Mouse (Mus musculus): ENCODE results near the gene Npl.
A peak's percentile ranks its signal among the peaks of the same experiment; 100 is the strongest.

The Npl gene

GRCm38 (mm10) chr1:153549536-153550199 lies at the start of gene Npl:
Gene Npl (minus strand): TSS chr1:153550045.
- no peak for DNase-seq (ENCODE audit: low read depth)

GRCm38 (mm10) chr1:153599302-153600045 lies 49.6 kb upstream of the Npl start:
- peak; percentile 68 for DNase-seq (ENCODE audit: low read depth)

- DNase-seq (ENCODE audit: low read depth) = no peak
Observed at GRCm38 (mm10) chr1:153598773-153599172, 48.9 kb upstream of the Npl start.

- no peak for DNase-seq (ENCODE audit: low read depth)
Observed at GRCm38 (mm10) chr1:153593678-153594077, 43.8 kb upstream of the Npl start.

- peak; percentile 29 for DNase-seq (ENCODE audit: low read depth)
Observed at GRCm38 (mm10) chr1:153590176-153590734, 40.4 kb upstream of the Npl start.

- peak; percentile 75 for DNase-seq (ENCODE audit: low read depth)
Observed at GRCm38 (mm10) chr1:153587956-153588355, 38.1 kb upstream of the Npl start.

- DNase-seq (ENCODE audit: low read depth) = no peak
Observed at GRCm38 (mm10) chr1:153586826-153587225, 37.0 kb upstream of the Npl start.

GRCm38 (mm10) chr1:153585752-153586151 lies 35.9 kb upstream of the Npl start:
- DNase-seq (ENCODE audit: low read depth) = peak; percentile 75

GRCm38 (mm10) chr1:153583189-153583588 lies 33.3 kb upstream of the Npl start:
- DNase-seq (ENCODE audit: low read depth) = no peak

- no peak for DNase-seq (ENCODE audit: low read depth)
Observed at GRCm38 (mm10) chr1:153574730-153575129, 24.9 kb upstream of the Npl start.

- peak; percentile 80 for DNase-seq (ENCODE audit: low read depth)
Observed at GRCm38 (mm10) chr1:153572271-153573043, 22.6 kb upstream of the Npl start.

- no peak for DNase-seq (ENCODE audit: low read depth)
Observed at GRCm38 (mm10) chr1:153565701-153566100, 15.9 kb upstream of the Npl start.

GRCm38 (mm10) chr1:153564701-153565100 lies 14.9 kb upstream of the Npl start:
- DNase-seq (ENCODE audit: low read depth) = peak; percentile 58

GRCm38 (mm10) chr1:153563675-153564074 lies 13.8 kb upstream of the Npl start:
- DNase-seq (ENCODE audit: low read depth) = peak; percentile 26

GRCm38 (mm10) chr1:153560805-153561204 lies 11.0 kb upstream of the Npl start:
- no peak for DNase-seq (ENCODE audit: low read depth)

GRCm38 (mm10) chr1:153559701-153560100 lies 9.9 kb upstream of the Npl start:
- peak; percentile 12 for DNase-seq (ENCODE audit: low read depth)

- DNase-seq (ENCODE audit: low read depth) = peak; percentile 92
Observed at GRCm38 (mm10) chr1:153559126-153559647, 9.3 kb upstream of the Npl start.

- peak; percentile 82 for DNase-seq (ENCODE audit: low read depth)
Observed at GRCm38 (mm10) chr1:153556896-153557295, 7.1 kb upstream of the Npl start.

- DNase-seq (ENCODE audit: low read depth) = no peak
Observed at GRCm38 (mm10) chr1:153556202-153556601, 6.4 kb upstream of the Npl start.

GRCm38 (mm10) chr1:153550814-153551213 lies 969 bp upstream of the Npl start:
- DNase-seq (ENCODE audit: low read depth) = peak; percentile 75

- DNase-seq (ENCODE audit: low read depth) = no peak
Observed at GRCm38 (mm10) chr1:153547555-153547954, 2.3 kb downstream of the Npl start.

- DNase-seq (ENCODE audit: low read depth) = no peak
Observed at GRCm38 (mm10) chr1:153545196-153545595, 4.6 kb downstream of the Npl start.
